19 mouse cellular contexts compared by ENCODE assay signal in genomic region chr17:32951006-32951405, GRCm38 (mm10). TPM values are rescaled to one million over a fixed set of nuclear protein-coding genes. Genes with fewer than 3 reads are reported as not detected.
DNase-seq lines count a peak whose midpoint lies in the region.
"Had no signal": no experiment of that assay in that cellular context is flagged by ENCODE, and none has a peak within 500 bp of the region (broad histone marks: within the 10 kb centered on the region; RNA-seq: fewer than 3 reads in every experiment).

No protein-coding gene starts in this region.

- no peak overlapping the region for H3K4me3 ChIP-seq in limb, embryonic 10.5 days
- H3K4me3 ChIP-seq: embryonic facial prominence, embryonic 10.5 days; embryonic facial prominence, embryonic 13.5 days; erythroblast, embryonic 14.5 days; forebrain, embryonic 12.5 days; forebrain, embryonic 15.5 days; hindbrain, embryonic 10.5 days; hindbrain, embryonic 13.5 days had no signal

- WGBS in limb, embryonic 10.5 days, result 80% methylated on average over 11 of the region's 11 CpGs

- peaks cover 9% of the 10 kb centered on the region for H3K4me1 ChIP-seq in limb, embryonic 10.5 days

- H3K27ac ChIP-seq in limb, embryonic 10.5 days, result no peak overlapping the region
- H3K27ac ChIP-seq: embryonic facial prominence, embryonic 10.5 days; embryonic facial prominence, embryonic 13.5 days; forebrain, embryonic 12.5 days; forebrain, embryonic 15.5 days; hindbrain, embryonic 10.5 days; hindbrain, embryonic 13.5 days had no signal

- no peaks in the 10 kb centered on the region for H3K27me3 ChIP-seq in limb, embryonic 10.5 days (ENCODE audit: low read depth, poor library complexity, severe bottlenecking)
- H3K27me3 ChIP-seq: embryonic facial prominence, embryonic 13.5 days; forebrain, embryonic 12.5 days; forebrain, embryonic 15.5 days; hindbrain, embryonic 13.5 days had no signal

- DNase-seq in 416B (ENCODE audit: low read depth) (peak; percentile 53), R1 (ENCODE audit: low read depth, low spot score) (peak; percentile 15)
- peak; percentile 18 for DNase-seq in limb, embryonic 10.5 days (ENCODE audit: low spot score)
- no peak for DNase-seq in thymus, postnatal 14 days
- DNase-seq in ovary, postnatal 36 days (ENCODE audit: low spot score), result no peak
- DNase-seq in cerebellum, postnatal 25 days, result no peak

- H3K9me3 ChIP-seq in limb, embryonic 10.5 days (replicated peaks), result no peaks in the 10 kb centered on the region
- H3K9me3 ChIP-seq: embryonic facial prominence, embryonic 10.5 days; embryonic facial prominence, embryonic 13.5 days; forebrain, embryonic 12.5 days; forebrain, embryonic 15.5 days; hindbrain, embryonic 10.5 days; hindbrain, embryonic 13.5 days had no signal

- H3K36me3 ChIP-seq in limb, embryonic 10.5 days, result no peaks in the 10 kb centered on the region
- H3K36me3 ChIP-seq: embryonic facial prominence, embryonic 10.5 days; embryonic facial prominence, embryonic 13.5 days; forebrain, embryonic 12.5 days; forebrain, embryonic 15.5 days; hindbrain, embryonic 13.5 days had no signal

RNA-seq across cellular contexts. Expression of gene Cyp4f13, which starts 3.8 kb away (rescaled TPM):
- 2.3 and 2.6 TPM in 2 replicates for polyA plus RNA-seq in limb, embryonic 10.5 days (2016; fragmentation: Nextera tagmentation; extraction: Ambion mirVana)

RNA-seq across cellular contexts. Expression of gene Zfp472, which starts 14.6 kb away (rescaled TPM):
- 12.2 and 13.7 TPM in 2 replicates for polyA plus RNA-seq in limb, embryonic 10.5 days (2016; fragmentation: Nextera tagmentation; extraction: Ambion mirVana)

RNA-seq across cellular contexts. Expression of gene Cyp4f14, which starts 33.9 kb away (rescaled TPM):
- not detected in 2 replicates for polyA plus RNA-seq in limb, embryonic 10.5 days (2016; fragmentation: Nextera tagmentation; extraction: Ambion mirVana)
- polyA plus RNA-seq: CD4-positive, CD25-positive, alpha-beta regulatory T cell, adult 4 months; embryonic facial prominence, embryonic 10.5 days; embryonic facial prominence, embryonic 13.5 days; erythroblast, embryonic 14.5 days; forebrain, embryonic 12.5 days; heart, embryonic 11.5 days; heart, embryonic 14.5 days; heart, postnatal 0 days; hindbrain, embryonic 10.5 days; hindbrain, embryonic 13.5 days; hindbrain, embryonic 16.5 days; inflammation-experienced regulatory T-cells, adult 6 months had no signal

RNA-seq across cellular contexts. Expression of gene Zfp952, which starts 41.9 kb away (rescaled TPM):
- 10.4 and 13.8 TPM in 2 replicates for polyA plus RNA-seq in limb, embryonic 10.5 days (2016; fragmentation: Nextera tagmentation; extraction: Ambion mirVana)

RNA-seq across cellular contexts. Expression of gene Zfp870, which starts 59.6 kb away (rescaled TPM):
- 6.5 and 7.6 TPM in 2 replicates for polyA plus RNA-seq in limb, embryonic 10.5 days (2016; fragmentation: Nextera tagmentation; extraction: Ambion mirVana)

Comparison
In these comparisons a context has a peak if more than half of its experiments do, and no peak if none do; other contexts are left out.
1. DNase-seq: peak in 416B (single experiment), R1 (single experiment) and limb, embryonic 10.5 days (single experiment); none in thymus, postnatal 14 days (single experiment), ovary, postnatal 36 days (single experiment) and cerebellum, postnatal 25 days (0 of 2).